Mouse (Mus musculus) lung, postnatal 0 days (tissue): ENCODE data around the gene Tm9sf4.

Experiments
- CTCF ChIP-seq: IDR thresholded peaks from 2 replicates; pipeline ENCODE4 v1.5.1; 2016; ENCODE audit warnings: antibody characterized with exemption, mild to moderate bottlenecking
- EP300 ChIP-seq: IDR thresholded peaks from 2 replicates; pipeline ENCODE4 v1.6.1; 2016; ENCODE audit warnings: antibody characterized with exemption, mild to moderate bottlenecking, control low read depth

DNA sequence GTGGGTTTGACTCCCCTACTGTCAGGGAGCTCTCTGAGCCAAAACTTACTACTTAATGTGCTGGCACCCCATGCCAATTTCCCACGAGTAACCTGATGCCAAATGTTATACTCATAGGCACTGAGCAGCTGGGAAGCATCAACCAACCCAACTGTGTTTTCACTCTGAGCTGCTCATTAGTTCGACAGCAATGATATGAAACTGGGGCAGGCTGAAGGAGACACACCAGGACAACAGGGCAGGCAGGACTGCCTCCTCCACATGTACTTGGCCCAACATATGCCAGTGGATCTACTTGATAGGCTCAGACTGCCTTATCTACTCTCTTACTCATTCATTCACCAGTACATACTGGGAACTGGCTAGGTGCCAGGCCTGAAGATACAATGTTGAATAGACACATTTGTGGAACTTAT is 25.1 kb downstream of the Tm9sf4 start:
- no peak for TF ChIP-seq CTCF
- no peak for TF ChIP-seq EP300
